Mouse (Mus musculus) inflammation-experienced regulatory T-cells, adult 16 weeks (primary cell): ENCODE results near the gene Hsf5. TPM values are rescaled to one million over a fixed set of nuclear protein-coding genes. Genes with fewer than 3 reads are reported as not detected.

Experiments used
- polyA plus RNA-seq: library from polyadenylated mRNA; unstranded; fragments of 100-300 nt; shearing (Covaris generic); gene quantifications from one replicate; pipeline ENCODE4 v1.2.1, GENCODE M21; 2017

Hsf5 gene
- polyA plus RNA-seq: 0.09 TPM

DNA sequence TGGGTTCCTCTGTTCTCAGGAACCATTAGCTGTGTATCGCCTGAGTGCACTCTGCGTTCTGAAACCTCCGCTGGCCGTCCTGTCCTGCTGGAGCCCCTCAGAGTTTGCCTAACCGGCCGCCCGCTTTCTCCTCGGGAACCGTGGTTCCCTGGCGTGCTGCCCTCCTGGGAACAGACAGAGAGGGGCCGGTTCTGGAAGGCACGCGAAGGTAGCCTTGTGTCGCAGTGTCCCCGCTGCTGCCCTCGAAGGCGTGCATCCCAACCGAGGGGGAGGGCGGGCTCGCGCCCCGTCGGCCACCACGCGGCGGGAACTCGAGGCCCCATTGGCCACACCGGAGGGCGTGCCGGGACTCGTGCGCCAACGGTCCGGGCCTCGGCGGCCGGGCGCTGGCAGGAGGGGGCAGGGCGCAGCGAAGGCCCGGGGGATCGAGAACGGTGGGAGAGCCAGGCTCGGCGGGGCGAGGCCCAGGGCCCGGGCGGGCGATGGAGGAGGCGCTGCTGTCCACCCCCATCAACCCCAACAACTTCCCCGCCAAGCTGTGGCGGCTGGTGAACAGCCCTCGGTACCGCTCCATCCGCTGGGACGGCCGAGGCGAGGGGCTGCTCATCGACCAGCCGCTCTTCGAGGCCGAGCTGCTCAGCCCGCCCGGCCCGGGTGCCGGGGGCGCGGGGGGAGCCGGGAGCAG lies at the start of gene Hsf5:
Gene Hsf5, plus strand, starts transcription at position 375 of the 685 bp plus-strand sequence.

DNA sequence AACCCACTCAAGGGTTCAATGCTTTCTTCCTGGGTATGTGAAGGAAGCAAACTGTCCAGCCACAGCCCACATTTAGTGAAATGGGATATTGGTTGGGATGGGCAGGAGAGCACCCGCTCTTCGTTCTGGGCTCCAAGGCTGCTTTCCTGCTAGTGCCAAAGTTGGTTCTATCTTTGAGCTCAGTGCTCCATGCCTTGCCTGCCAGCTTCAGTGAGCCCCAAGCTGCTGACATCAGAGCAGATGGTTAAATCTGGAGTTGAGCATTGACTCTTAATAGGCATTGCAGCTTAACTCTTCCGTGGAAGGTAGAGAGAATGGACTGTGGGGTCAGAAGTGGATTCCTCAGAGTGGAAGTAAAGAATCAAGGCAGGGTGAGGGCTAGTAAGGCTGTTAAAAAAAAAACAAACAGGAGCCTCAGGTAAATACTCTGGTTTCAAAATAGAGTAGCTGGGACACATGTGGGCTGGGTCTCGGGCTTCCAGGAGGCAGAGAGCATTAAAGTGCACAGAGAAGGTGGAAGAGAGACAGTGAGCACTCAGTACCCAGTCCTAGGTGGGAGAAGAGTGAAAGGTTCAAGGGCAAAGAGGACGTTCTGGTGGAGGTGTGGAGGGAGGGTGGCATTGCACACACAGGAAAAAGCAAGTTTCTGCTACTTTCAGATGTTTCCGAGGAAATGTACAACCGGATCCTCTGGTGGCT lies 48.6 kb upstream of the Hsf5 start, which contains the start of gene Sept4:
Gene Sept4, plus strand, starts transcription at position 649 of the 699 bp plus-strand sequence.

DNA sequence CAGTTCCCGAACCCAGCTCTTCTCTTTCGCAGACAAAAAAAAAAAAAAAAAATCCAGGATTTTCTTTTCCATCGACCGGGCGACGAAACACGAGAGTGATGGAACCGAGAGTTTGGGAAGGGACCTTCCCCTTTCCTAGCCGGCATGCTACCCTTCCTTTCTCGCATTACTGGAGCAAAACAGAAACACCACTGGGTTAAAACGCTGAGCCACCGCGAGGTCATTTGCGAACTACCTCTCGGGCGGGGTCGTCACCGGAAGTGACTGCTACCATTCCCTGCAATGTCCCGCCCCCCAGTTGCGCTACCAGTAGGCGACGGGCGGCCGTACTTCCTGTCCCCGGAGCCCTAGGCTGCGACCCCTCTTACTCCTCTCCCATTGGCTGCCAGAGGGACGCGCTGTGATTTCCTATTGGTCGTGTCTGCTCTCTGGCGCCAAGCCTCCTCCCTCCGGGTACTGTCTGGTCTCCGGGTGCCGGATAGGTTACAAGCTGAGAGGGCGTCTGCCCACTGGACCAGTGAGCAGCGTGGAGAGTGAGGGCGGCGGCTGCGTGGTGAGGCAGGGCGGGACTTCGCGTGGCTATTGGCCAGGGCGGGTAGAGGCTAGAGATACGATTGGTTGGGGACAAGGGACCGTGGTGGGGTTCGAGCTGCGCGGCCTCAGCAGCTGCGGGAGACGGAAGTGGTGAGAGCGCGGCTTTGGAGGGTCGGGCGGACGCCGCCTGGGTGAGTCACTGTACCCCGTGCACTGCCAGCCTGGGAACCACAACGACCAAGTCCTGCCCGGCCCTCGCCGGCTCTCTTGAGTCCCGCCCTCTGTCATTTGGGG lies 25.2 kb upstream of the Hsf5 start, which contains the start of gene Mtmr4:
Gene Mtmr4, plus strand, starts transcription at position 637 of the 828 bp plus-strand sequence.

GRCm38 (mm10) chr11:87662407-87662806 lies 45.4 kb downstream of the Hsf5 start, which contains the start of gene Rnf43:
TSS of gene Rnf43 (plus strand) at chr11:87662722.

Other genes with a start within 250 kb of the Hsf5 start
- 2.8 TPM for gene Rad51c, start 212.2 kb upstream of the Hsf5 start, polyA plus RNA-seq
- 0.65 TPM for gene Tex14, start 212.1 kb upstream of the Hsf5 start, polyA plus RNA-seq
- gene Gm11492, start 50.5 kb upstream of the Hsf5 start, polyA plus RNA-seq: not detected
- 2.1 TPM for gene Sept4, start 48.3 kb upstream of the Hsf5 start, polyA plus RNA-seq
- 46.7 TPM for gene Mtmr4, start 25.0 kb upstream of the Hsf5 start, polyA plus RNA-seq
- 75.7 TPM for gene Rnf43, start 45.6 kb downstream of the Hsf5 start, polyA plus RNA-seq
- gene Supt4a, start 120.4 kb downstream of the Hsf5 start, polyA plus RNA-seq: 450 TPM
- 15.2 TPM for gene Tspoap1, start 143.4 kb downstream of the Hsf5 start, polyA plus RNA-seq
- gene Mpo, start 176.4 kb downstream of the Hsf5 start, polyA plus RNA-seq: not detected
- not detected for gene Lpo, start 211.1 kb downstream of the Hsf5 start, polyA plus RNA-seq
- gene Mks1, start 236.1 kb downstream of the Hsf5 start, polyA plus RNA-seq: 19.8 TPM